Mouse (Mus musculus): ENCODE measurements around the gene Elmsan1.
"Not testable (repeated sequence)": the region's sequence is repeated elsewhere in the genome, so short reads cannot be mapped to it uniquely, and the experiment has no call there.

Gene Elmsan1

DNA sequence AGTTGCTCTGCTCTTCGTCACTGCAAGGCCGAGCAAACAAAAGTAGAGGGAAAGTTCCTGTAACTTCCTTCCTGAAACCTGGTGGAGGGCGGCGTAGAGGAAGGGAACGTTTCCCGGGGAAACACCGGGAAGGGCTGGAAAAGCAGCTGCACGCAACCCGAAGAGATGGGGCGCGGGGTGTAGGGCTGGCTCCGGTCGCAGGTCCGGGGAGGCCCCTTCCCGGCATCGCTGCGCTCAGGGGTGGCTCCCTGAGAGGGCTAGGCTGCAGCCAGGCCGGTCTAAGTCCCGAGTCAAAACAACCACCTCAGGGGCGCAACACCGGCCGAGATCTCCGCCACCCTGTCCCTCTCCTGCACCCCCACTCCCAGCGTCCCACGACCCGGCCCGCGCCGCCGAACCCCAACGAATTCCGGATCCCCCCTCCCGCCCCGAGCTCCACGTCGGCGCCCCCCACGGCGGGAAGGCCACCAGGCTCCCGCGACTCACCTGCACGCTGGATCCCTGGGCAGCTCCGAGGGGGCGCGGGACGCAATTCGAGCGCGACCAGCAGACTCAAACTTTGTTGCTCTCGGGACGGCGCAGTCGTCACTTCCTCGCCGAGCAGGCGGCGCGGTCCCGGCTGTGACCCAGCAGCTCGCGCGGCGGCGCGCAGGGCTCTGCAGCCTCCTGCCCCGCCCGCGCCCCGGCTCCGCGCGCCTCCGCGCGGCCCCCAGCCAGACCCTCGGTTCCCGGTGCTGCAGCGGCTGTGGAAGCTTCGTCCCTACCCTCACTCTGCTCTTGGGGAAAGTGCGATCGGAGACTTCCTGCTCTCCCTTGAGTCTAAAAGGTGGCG is at the start of gene Elmsan1:
Elmsan1 (minus strand) TSS at position 593 of the 832 bp plus-strand sequence.
- in situ Hi-C loops (cut with MboI, MseI), result no loop called here

DNA sequence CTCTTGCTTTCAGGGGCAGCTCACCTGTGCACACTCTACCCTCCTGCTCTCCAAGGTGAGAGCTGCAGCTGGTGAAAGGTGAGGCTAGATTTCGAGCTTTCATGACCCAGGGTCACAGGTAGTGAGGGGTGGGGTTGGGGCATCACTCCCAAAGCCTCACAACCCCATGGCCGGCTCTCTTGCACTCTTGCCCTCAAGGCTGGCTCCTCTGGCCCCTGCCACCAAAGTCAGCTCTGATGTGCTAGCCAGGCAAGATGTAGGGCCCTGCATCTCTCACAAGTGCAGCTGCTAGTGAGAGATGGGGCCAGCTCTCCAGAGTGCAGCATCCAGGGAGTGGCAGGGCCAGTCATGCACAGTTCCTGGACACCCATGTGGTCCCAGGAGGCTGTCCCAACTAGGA is 48.6 kb upstream of the Elmsan1 start:
- in situ Hi-C loops (cut with MboI, MseI), result no loop called here

DNA sequence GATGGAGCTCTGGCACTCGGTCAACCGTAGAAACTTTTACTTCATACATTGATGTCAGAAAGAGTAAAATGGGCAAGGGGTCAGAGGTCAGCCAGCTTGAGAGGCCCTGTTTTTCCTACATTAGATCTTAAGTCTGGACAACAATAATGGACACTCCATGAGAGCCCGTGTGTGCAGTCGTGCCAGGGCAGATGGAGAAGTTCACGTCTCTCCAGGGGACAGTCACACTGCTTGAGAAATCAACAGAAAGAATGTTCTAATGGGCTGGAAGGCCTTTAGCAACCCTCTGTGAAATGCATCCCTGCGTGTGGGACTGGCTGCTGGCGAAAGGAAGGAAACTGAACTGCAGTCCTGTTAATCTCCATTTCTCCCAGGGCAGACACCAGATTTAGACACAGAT is 41.7 kb upstream of the Elmsan1 start:
- in situ Hi-C loops (cut with MboI, MseI), result no loop called here

DNA sequence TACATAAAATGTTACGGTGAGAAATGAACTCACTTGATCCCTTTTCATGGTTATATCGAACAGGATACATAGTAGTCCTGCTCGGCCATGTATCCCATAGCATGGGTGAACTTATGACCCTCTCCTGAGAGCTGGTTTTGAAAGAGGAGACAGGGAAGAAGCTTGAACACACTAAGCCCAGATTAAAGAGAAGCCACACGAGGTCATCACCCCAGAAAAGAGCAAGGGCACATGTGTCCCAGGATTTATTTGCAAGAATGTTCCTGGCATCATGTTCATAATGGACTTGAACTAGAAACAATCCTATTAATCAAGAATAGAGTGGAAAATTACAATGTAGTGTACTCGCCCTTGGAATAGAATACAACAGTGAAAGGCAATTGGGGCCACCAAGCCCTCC is 36.2 kb upstream of the Elmsan1 start:
- in situ Hi-C loops (cut with MboI, MseI), result no loop called here

DNA sequence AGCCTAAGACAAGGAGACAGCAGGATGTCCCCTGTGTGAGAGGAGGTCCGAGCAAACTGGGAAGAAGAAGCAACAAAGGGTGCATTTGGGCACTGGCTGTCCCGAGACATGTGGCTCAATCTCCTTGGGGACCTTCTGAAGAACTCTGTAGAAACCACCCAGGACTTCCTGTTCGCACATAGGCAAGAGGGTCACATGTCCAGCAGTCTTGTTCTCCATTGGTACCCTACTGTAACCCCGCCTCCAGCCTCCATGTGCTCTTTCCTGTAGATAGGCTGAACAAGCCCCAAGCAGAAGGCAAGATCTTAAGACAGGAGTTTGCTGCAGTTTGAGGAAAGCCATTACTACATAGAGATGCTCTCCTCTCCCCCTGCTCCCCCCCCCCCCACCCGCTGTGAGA is 34.1 kb upstream of the Elmsan1 start:
- in situ Hi-C loops (cut with MboI, MseI), result no loop called here

DNA sequence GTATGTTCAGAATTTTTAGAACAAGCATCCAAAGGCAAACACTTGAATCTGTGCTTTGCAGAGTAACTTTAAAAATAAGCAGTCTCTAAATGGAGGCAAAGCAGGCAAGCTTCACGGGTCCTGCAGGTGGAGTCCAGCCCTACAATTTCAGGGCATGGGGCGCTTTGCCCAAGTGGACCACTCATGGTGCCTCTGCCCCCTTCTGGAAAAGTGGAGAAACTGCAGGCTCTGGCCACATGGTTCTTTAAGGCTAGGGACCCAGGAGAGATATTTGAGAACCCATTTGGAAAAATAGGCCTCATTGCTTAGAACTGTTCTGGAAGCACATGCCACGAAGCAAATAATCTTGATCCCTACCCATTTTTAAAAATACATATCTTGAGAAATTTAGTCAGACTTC is 30.5 kb upstream of the Elmsan1 start:
- in situ Hi-C loops (cut with MboI, MseI), result no loop called here

DNA sequence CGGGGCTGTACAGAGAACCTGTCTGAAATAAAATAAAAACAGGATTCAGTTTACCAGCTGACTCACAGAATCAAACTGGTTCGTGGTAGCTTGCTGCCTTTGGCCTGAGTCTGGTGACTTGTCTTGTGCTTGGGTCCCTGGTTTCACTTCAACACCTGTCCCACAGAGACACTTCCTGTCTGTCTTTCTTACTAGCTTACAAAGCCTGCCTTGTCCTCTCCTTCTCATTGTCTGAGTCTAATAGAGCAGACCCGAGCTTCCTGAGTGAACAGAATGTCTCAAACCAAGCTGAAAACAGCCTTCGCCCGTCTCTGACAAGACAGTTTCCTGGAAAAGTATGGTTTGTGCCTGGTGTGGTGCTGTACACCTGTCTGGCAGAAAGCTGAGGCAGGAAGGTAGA is 27.0 kb upstream of the Elmsan1 start:
- in situ Hi-C loops (cut with MboI, MseI), result no loop called here

DNA sequence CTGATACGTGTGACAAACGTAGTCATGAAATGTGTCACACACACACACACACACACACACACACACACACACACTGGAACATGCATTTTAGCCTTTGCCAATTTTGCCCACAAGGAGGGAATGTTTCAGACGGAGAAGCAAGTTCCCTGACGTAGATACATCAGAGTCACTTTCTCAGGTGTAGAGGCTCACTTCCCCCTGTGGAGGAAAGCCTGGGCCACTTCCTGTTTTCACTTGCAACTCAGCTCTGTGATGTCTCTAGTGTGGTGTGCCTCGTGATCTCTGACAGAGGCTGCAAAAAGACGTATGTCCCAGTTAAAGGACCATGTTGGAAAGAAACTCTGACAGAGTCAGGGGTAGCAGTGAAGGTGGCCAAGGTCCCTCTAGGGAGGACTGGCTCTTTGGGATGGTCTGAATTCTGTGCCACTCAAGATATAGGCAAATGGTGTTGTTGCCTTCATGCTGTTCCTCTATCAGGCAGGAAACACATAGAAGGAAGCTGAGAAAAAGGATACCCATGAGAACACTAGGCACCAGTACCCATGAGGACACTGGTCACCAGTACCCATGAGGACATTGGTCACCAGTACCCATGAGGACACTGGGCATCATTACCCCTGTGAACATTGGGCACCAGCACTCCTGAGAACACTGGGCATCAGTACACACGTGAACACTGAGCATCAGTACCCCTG is 24.5 kb upstream of the Elmsan1 start:
- in situ Hi-C loops (cut with MboI, MseI), result no loop called here

DNA sequence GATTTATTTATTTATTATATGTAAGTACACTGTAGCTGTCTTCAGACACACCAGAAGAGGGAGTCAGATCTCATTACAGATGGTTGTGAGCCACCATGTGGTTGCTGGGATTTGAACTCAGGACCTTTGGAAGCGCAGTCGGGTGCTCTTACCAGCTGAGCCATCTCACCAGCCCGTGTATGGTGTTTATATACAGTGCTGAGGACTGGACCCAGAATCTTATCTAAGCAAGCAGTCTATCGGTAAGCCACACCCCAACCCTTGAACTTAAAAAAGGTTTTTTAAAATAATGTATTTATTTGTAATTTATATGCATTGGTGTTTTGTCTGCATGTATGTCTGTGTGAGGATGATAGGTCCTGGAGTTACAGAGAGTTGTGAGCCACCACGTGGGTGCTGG is 18.4 kb upstream of the Elmsan1 start:
- in situ Hi-C loops (cut with MboI, MseI), result not testable (repeated sequence)

DNA sequence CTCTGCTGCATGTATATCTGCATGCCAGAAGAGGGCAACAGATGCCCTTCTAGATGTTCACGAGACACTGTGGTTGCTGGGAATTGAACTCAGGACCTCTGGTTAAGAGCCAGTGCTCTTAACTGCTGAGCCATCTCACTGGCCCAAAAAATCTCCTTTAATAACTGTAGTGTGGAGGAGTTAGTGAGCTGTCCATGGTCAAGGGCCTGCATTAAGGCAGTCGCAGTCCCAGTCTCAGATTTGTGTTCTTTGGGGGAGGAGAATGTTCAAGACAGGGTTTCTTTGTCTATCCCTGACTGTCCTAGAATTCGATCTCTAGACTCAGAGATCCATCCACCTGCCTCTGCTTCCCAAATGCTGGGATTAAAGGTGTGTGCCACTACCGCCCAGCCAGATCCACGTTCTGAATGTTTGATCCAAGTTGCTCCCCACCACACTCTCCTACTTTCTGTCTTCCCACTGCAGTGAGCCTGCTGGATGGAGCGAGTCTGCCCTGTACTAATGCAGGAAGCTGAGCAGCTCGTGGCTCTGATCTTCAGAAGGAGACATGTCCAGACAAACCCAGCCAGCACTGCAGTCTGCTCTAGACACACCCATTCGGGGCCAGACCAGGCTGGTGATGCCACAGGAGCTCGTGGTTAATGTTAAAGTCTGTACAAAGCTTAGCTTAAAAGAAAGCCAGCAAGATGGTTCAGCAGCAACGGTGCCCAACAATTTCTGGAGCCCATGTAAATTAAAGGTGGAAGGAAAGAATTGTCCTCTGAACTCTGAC is 17.5 kb upstream of the Elmsan1 start:
- in situ Hi-C loops (cut with MboI, MseI), result no loop called here

DNA sequence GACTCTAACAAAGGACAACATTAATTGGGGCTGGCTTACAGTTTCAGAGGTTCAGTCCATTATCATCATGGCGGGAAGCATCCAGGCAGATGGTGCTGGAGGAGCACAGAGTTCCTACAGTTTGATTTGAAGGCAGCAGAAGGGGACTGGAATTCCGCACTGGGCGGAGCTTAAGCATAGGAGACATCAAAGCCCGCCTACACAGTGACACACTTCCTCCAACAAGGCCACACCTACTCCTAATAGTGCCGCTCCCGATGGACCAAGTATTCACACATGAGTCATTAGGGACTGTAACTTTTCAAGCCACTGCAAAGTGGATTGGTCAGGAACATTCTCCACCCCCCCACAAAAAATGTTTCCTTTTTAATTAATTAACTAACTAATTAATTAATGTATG is 16.9 kb upstream of the Elmsan1 start:
- in situ Hi-C loops (cut with MboI, MseI), result no loop called here

DNA sequence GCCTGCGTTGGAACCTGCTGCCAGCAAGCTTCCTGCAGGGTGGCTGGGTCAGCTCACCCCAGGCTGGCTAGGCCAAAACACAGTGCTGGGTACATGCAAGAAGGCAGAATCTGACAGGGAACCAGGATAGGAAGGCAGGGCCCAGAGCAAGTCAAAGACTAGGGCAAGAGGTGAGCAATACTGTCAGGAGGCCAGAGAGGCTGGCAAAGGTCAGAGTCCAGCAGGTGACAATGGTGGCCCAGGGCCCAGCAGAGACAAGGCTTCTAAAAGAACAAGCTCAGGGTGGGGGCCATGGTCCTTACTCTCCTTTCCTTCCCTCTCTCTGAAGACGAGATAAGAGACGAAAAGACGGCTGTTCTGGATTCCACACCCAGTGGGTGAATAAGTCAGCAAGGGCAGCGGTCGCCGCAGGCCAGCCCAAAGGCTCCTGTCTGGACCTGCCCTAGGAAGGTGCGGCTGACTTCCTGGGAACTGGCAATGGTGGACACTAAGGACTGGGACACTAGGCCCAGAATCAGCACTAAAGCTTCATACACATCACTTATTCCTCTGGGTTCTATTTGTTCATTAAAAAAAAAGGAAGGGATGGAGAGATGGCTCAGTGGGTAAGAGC is 14.9 kb upstream of the Elmsan1 start:
- in situ Hi-C loops (cut with MboI, MseI), result no loop called here

DNA sequence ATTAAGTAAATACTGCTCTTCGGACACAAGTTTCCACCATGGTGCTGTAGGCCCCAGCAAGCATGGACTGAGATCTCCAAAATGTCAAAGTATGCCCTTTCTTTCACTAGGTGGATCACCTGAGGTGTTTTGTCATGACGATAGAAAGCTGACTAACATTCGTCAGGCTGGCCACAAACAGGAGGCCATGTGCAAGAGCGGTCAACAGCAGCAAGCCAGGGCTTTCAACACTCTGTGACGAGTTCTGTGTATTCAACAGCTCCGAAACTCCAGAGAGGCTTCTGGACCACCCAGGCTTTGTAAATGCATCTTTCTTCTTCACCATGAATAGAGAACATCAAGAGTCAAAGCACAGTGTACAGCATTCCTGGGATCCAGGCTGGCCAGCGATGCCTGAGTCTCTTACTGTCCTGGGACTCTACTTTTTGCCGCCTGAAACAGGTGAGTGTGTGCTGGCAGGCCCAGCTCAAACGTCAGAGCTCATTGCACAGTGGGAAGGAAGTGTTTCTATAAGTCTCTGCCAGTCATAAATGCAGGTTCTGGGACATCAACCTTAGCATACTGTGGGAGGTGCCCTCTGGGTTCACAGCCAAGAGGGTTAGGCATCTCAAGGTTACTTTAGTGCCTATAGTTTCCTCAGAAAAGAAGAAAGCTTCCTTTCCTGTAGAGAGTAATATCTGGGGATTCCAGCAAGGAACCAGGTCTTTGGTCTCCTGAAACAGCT is 7.6 kb upstream of the Elmsan1 start:
- in situ Hi-C loops (cut with MboI, MseI), result no loop called here

DNA sequence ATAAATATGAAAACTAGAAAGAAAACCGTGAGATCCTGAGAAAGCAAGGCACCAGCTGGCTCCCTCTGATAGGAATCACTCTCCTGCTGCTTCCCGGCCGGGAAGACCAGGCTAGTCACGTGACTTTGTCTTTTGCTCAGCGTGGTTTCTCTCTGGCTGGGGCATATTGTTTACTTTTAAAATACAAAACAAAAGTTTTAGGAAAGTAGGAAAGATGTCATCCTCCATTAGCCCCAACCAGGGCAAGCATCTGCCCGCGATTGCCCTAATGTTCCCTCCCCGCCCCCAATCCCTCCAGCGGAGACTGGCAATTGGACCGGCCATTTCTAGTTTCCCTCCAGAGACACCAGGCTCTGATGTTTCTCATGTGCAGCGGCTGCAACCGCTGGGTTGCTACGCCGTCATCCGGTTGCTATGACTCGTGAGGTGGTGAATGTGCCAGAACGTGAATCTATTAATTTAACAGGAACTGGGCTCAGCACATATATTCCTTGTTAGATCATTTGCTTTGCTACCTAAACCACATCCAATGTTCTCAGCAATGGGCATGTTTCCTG is 3.8 kb upstream of the Elmsan1 start:
- in situ Hi-C loops (cut with MboI, MseI), result loop anchor here (5.0 kb wide), 1 partner anchor 50 kb away; no protein-coding TSS in a partner anchor

DNA sequence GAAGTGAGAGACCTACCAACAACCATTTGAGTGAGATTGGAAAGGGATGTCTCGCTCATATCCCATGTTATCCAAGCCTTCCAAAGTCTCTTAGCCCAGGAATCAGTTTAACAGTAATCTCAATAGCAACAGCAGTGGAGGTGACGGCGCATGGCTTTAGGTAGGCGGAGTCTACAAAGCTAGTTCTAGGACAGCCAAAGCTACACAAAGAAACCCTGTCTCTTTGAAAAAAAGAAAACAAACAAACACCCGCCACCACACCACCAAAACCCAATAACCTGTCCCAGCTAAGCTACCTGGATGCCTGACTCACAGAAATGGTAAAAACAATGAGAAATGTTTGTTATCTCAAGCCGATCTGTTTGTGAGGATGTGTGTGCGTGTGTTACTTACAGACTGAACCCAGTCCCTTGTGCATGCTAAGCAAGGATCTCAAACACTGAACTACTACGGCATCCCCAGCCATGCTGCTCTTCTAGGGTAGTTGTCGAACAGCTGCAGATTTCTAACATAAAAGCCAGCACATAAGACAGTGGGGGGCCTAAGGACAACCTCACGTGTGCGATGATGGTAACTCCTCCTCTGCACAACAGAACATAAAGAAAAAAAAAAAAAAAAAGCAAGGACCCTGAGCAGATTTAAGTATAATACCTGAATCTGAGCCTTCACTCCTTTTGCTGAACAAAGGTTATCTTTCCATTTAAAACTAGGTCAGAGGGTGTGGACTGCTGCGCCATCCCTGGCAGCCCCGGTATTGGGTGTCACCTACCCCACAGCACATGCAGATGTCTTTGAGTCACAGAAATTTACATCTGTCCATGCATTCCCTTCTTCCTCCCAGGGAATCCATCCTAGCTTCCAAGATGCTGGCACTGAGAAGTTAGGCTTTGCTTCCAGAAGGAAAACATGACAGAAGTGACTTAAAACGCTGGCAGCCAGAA is 2.5 kb upstream of the Elmsan1 start:
- in situ Hi-C loops (cut with MboI, MseI), result loop anchor here (5.0 kb wide), 1 partner anchor 49 kb away; no protein-coding TSS in a partner anchor

DNA sequence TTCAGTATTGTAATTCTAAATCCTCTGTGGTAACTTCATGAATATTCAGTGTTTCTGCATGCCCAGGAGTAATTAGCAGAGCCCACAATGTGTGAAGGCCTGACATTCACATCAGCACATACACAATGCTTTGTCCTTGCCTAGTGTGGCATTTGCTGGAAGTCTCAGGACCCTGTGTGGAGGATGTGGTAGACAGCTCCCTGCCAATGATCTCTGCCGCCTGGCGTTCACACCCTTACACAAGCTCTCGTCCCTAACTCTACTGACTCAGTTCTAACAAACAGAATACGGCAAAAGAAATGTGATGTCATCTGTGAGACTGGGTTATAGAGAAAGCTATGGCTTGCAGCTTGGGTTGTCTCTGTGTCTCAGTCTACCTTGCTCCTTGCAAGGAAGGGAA is 1.8 kb upstream of the Elmsan1 start:
- in situ Hi-C loops (cut with MboI, MseI), result loop anchor here (5.0 kb wide), 1 partner anchor 48 kb away; no protein-coding TSS in a partner anchor

DNA sequence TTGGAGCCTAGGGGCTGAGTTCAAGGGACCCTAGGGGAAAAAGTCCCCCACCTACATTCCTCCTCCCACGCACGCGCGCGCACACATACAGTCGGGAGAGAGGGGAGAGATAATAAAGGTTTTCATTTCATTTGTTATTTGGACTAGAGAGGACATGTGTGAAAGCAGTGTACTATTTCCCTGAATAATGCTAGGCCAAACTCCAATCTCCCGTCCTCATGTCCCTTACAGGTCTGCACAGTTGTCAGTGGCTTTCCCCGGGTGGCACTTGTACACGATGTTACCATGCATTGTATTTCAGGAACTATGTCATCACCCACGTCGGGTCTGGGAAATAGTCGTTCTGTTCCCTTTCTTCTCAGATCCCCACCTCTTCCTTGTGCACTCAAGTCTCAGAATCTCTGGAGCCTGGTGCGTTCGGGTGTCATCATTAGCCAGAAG is 460 bp upstream of the Elmsan1 start:
- in situ Hi-C loops (cut with MboI, MseI), result no loop called here

DNA sequence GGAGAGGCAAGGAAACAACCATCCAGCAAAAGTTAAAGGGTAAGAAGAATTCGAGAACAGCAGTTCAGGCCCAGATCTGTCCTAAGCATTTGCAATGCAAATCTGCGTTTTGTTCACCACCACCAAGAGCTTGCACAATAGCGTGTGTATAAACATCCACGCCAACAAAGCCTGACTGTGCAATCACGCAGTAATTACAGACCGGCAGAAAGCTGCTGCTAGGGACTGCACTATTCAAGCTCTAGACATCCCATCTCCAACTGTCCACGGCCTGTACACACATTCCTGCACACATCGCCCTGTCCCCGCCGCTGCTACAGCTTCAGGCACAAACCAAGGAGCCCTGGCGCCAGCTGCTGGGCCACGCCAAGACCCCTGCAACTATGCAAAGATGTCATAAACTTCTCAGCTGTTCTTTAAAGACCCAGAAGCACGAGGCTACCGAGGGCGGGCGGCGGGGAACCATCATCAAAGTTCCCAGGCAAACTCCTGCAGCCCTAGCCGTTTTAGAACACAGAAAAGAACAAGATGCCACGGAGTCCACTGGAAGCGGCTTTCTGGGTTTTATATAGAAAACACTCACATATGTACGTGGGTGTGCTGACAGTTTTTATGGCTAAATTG is 1.1 kb downstream of the Elmsan1 start:
- in situ Hi-C loops (cut with MboI, MseI), result no loop called here

DNA sequence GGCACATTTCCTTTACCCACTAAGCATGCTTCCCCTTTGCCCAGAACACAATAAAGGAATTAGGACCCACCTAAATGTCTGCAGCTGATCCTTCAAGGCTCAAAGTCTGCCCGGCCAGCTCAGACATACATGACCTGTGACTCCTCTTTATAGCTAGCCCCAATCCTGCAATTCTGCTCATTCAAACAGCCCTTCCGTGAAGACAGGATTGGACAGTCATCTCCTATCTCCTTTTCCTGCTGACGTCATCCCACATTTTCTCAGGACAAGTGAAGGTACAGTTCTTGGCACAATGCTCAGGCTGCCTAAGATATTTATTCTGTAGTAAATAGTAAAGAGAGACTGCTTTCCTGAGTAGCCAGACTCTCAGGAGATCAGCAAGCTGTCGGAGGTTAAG is 1.6 kb downstream of the Elmsan1 start:
- in situ Hi-C loops (cut with MboI, MseI), result no loop called here
